7 mouse cellular contexts compared by ENCODE assay signal in genomic region chr13:38151069-38151588, GRCm38 (mm10). TPM values are rescaled to one million over a fixed set of nuclear protein-coding genes. Genes with fewer than 3 reads are reported as not detected.
DNase-seq lines count a peak whose midpoint lies in the region; ATAC-seq and TF ChIP-seq lines count a peak whose summit lies in the region.

Gene Dsp, plus strand, starts transcription at chr13:38151294.

- no peak within 1 kb of the TSS for H3K27ac ChIP-seq in ES-E14 (ENCODE audit: insufficient read depth, low read depth, low read length, poor library complexity, severe bottlenecking)
- H3K27ac ChIP-seq in forebrain, embryonic 14.5 days (ENCODE audit: low read depth, low read length), result no peak within 1 kb of the TSS
- H3K27ac ChIP-seq in hindbrain, embryonic 11.5 days (ENCODE audit: low read depth, low read length), result no peak within 1 kb of the TSS
- H3K27ac ChIP-seq in limb, embryonic 13.5 days, result no peak within 1 kb of the TSS
- H3K27ac ChIP-seq in midbrain, embryonic 12.5 days (replicated peaks), result no peak within 1 kb of the TSS
- peak within 1 kb of the TSS; percentile 79 for H3K27ac ChIP-seq in stomach, embryonic 16.5 days (ENCODE audit: low read length)

- DNase-seq in ES-E14 (ENCODE audit: low read depth, low spot score), result no peak
- peak; percentile 76 for DNase-seq in adrenal gland, adult 2 months
- peak; percentile 63 for DNase-seq in forebrain, embryonic 14.5 days (ENCODE audit: low spot score)
- peak; percentile 66 for DNase-seq in hindbrain, embryonic 11.5 days (ENCODE audit: low spot score)

- peaks cover 2% of the 10 kb centered on the region in 2 experiments; a peak in 1 of 4 replicates for H3K4me1 ChIP-seq in ES-E14 (ENCODE audit: control insufficient read depth in 2 of 2, insufficient read depth in 2 of 2, low read length in 2 of 2, poor library complexity in 1 of 2)
- H3K4me1 ChIP-seq in forebrain, embryonic 14.5 days (ENCODE audit: control insufficient read depth, insufficient read depth, low read length), result peaks cover 7% of the 10 kb centered on the region; the same call in 1 of the 2 replicates
- peaks cover 5% of the 10 kb centered on the region; the same call in 1 of the 2 replicates for H3K4me1 ChIP-seq in hindbrain, embryonic 11.5 days (replicated peaks; ENCODE audit: control insufficient read depth, insufficient read depth, low read length)
- peaks cover 21% of the 10 kb centered on the region for H3K4me1 ChIP-seq in limb, embryonic 13.5 days
- H3K4me1 ChIP-seq in midbrain, embryonic 12.5 days, result peaks cover 20% of the 10 kb centered on the region
- 0 out of 2 replicates have a peak, but pooled peaks cover 6% of the 10 kb centered on the region for H3K4me1 ChIP-seq in stomach, embryonic 16.5 days (ENCODE audit: control insufficient read depth, insufficient read depth, low read length)

- peaks cover 44% of the 10 kb centered on the region for H3K27me3 ChIP-seq in forebrain, embryonic 14.5 days (replicated peaks; ENCODE audit: control insufficient read depth, insufficient read depth, low read length)
- peaks cover 53% of the 10 kb centered on the region for H3K27me3 ChIP-seq in hindbrain, embryonic 11.5 days (ENCODE audit: control insufficient read depth, insufficient read depth, low read length)
- H3K27me3 ChIP-seq in limb, embryonic 13.5 days, result peaks cover 82% of the 10 kb centered on the region
- peaks cover 73% of the 10 kb centered on the region for H3K27me3 ChIP-seq in midbrain, embryonic 12.5 days
- peaks cover 7% of the 10 kb centered on the region; the same call in 1 of the 2 replicates for H3K27me3 ChIP-seq in stomach, embryonic 16.5 days (ENCODE audit: control insufficient read depth, insufficient read depth, low read length)

- WGBS in forebrain, embryonic 14.5 days, result under 1% methylated on average over 49 of the region's 58 CpGs
- under 1% methylated on average over 57 of the region's 58 CpGs for WGBS in hindbrain, embryonic 11.5 days
- WGBS in limb, embryonic 13.5 days, result under 1% methylated on average over 46 of the region's 58 CpGs
- 1% methylated on average over 57 of the region's 58 CpGs for WGBS in midbrain, embryonic 12.5 days
- whole genome bisulfite sequencing in stomach, embryonic 16.5 days, result under 1% methylated on average over 58 of the region's 58 CpGs

- peak within 1 kb of the TSS; percentile 71 for H3K9ac ChIP-seq in ES-E14 (ENCODE audit: insufficient read depth, low read depth, low read length, poor library complexity, severe bottlenecking)
- peak within 1 kb of the TSS; percentile 48; the same call in 1 of the 2 replicates for H3K9ac ChIP-seq in forebrain, embryonic 14.5 days (ENCODE audit: low read length)
- 0 out of 2 replicates have a peak within 1 kb of the TSS, but pooled peaks have one; percentile 23 for H3K9ac ChIP-seq in hindbrain, embryonic 11.5 days (ENCODE audit: low read depth, low read length)
- H3K9ac ChIP-seq in limb, embryonic 13.5 days, result peak within 1 kb of the TSS; percentile 60
- H3K9ac ChIP-seq in midbrain, embryonic 12.5 days (replicated peaks), result peak within 1 kb of the TSS; percentile 42; the same call in 1 of the 2 replicates
- H3K9ac ChIP-seq in stomach, embryonic 16.5 days (ENCODE audit: low read length), result peak within 1 kb of the TSS; percentile 84

- no peaks in the 10 kb centered on the region for H3K9me3 ChIP-seq in ES-E14 (ENCODE audit: control insufficient read depth, insufficient read depth, low read depth, low read length)
- no peaks in the 10 kb centered on the region for H3K9me3 ChIP-seq in forebrain, embryonic 14.5 days (replicated peaks; ENCODE audit: control insufficient read depth, low read length)
- H3K9me3 ChIP-seq in hindbrain, embryonic 11.5 days (ENCODE audit: control insufficient read depth, low read length), result no peaks in the 10 kb centered on the region
- no peaks in the 10 kb centered on the region for H3K9me3 ChIP-seq in limb, embryonic 13.5 days
- no peaks in the 10 kb centered on the region for H3K9me3 ChIP-seq in midbrain, embryonic 12.5 days
- H3K9me3 ChIP-seq in stomach, embryonic 16.5 days (replicated peaks; ENCODE audit: control insufficient read depth, low read length), result no peaks in the 10 kb centered on the region

- peak within 1 kb of the TSS; percentile 72 to 79 for H3K4me3 ChIP-seq in ES-E14 (ENCODE audit: insufficient read depth in 1 of 2, low read depth in 1 of 2, low read length in 2 of 2, poor library complexity in 1 of 2, severe bottlenecking in 1 of 2)
- H3K4me3 ChIP-seq in forebrain, embryonic 14.5 days (ENCODE audit: low read depth, low read length), result peak within 1 kb of the TSS; percentile 35
- peak within 1 kb of the TSS; percentile 38 for H3K4me3 ChIP-seq in hindbrain, embryonic 11.5 days (ENCODE audit: low read depth, low read length)
- H3K4me3 ChIP-seq in limb, embryonic 13.5 days, result peak within 1 kb of the TSS; percentile 51
- peak within 1 kb of the TSS; percentile 40 for H3K4me3 ChIP-seq in midbrain, embryonic 12.5 days
- H3K4me3 ChIP-seq in stomach, embryonic 16.5 days (replicated peaks; ENCODE audit: low read length), result peak within 1 kb of the TSS; percentile 47

- in situ Hi-C loops in ES-E14 (cut with MboI; ENCODE audit: low sequenced_read_pairs in 2 of 2, unreplicated experiment in 2 of 2), result no loop called here

- peak within 1 kb of the TSS; percentile 65 for H3K4me2 ChIP-seq in forebrain, embryonic 14.5 days (ENCODE audit: low read length)
- H3K4me2 ChIP-seq in hindbrain, embryonic 11.5 days (replicated peaks; ENCODE audit: low read depth, low read length), result peak within 1 kb of the TSS; percentile 57
- peak within 1 kb of the TSS; percentile 86 for H3K4me2 ChIP-seq in limb, embryonic 13.5 days (replicated peaks)
- peak within 1 kb of the TSS; percentile 69 for H3K4me2 ChIP-seq in midbrain, embryonic 12.5 days (replicated peaks)
- H3K4me2 ChIP-seq in stomach, embryonic 16.5 days (ENCODE audit: low read depth, low read length), result peak within 1 kb of the TSS; percentile 67

- H3K36me3 ChIP-seq in ES-E14 (ENCODE audit: control insufficient read depth, insufficient read depth, low read length, poor library complexity, severe bottlenecking), result no peaks in the 10 kb centered on the region
- H3K36me3 ChIP-seq in forebrain, embryonic 14.5 days (ENCODE audit: control insufficient read depth, insufficient read depth, low read length), result no peaks in the 10 kb centered on the region
- H3K36me3 ChIP-seq in hindbrain, embryonic 11.5 days (ENCODE audit: control insufficient read depth, insufficient read depth, low read length), result no peaks in the 10 kb centered on the region
- no peaks in the 10 kb centered on the region for H3K36me3 ChIP-seq in limb, embryonic 13.5 days
- no peaks in the 10 kb centered on the region for H3K36me3 ChIP-seq in midbrain, embryonic 12.5 days
- H3K36me3 ChIP-seq in stomach, embryonic 16.5 days (ENCODE audit: control insufficient read depth, insufficient read depth, low read length), result no peaks in the 10 kb centered on the region

- ATAC-seq in forebrain, embryonic 14.5 days, result peak; percentile 81
- ATAC-seq in hindbrain, embryonic 11.5 days (ENCODE audit: low FRiP score), result peak; percentile 43
- ATAC-seq in limb, embryonic 13.5 days (ENCODE audit: low FRiP score, low read depth), result peak; percentile 62
- peak; percentile 72 for ATAC-seq in midbrain, embryonic 12.5 days (ENCODE audit: low FRiP score, low read depth)
- peak; percentile 89 for ATAC-seq in stomach, embryonic 16.5 days (ENCODE audit: insufficient read depth, low FRiP score)

TF ChIP-seq in ES-E14, 5 proteins besides CTCF, POLR2A, EP300 and RAD21:
- no peak for TF ChIP-seq ZNF384 (IDR thresholded peaks at IDR 0.05; ENCODE audit: low read depth, low read length)
- TF ChIP-seq MAFK (IDR thresholded peaks at IDR 0.05; ENCODE audit: insufficient read depth, low read depth, low read length), result no peak
- no peak for TF ChIP-seq HCFC1 (IDR thresholded peaks at IDR 0.05; ENCODE audit: borderline replicate concordance, insufficient read depth, low read length)
- no peak for TF ChIP-seq CHD2 (IDR thresholded peaks at IDR 0.05; ENCODE audit: low read depth, low read length)
- no peak for TF ChIP-seq ZC3H11A (IDR thresholded peaks at IDR 0.05; ENCODE audit: borderline replicate concordance, low read depth, low read length)
TF ChIP-seq in ES-E14: peak in this region for 0.

RNA-seq across cellular contexts. Expression of gene Dsp, which starts in this region (rescaled TPM):
- 29.4 and 29.9 TPM in 2 replicates for total RNA-seq in ES-E14 (2012; rRNA removed)
- under 1 TPM; 0.59 to 0.75 TPM for total RNA-seq in adrenal gland, adult 2 months (2021)
- 0.27 and 0.85 TPM in 2 replicates for polyA plus RNA-seq in adrenal gland, adult 2 months (2012; rRNA removed)
- 0.20 and 0.27 TPM in 2 replicates for polyA plus RNA-seq in forebrain, embryonic 14.5 days (2014; fragmentation: Nextera tagmentation; extraction: Ambion mirVana)
- 1.1 and 1.7 TPM in 2 replicates for polyA plus RNA-seq in hindbrain, embryonic 11.5 days (2014; fragmentation: Nextera tagmentation; extraction: Ambion mirVana)
- polyA plus RNA-seq in limb, embryonic 13.5 days (2015; fragmentation: Nextera tagmentation; extraction: Ambion mirVana), result 7.3 and 7.7 TPM in 2 replicates
- polyA plus RNA-seq in midbrain, embryonic 12.5 days (2016; fragmentation: Nextera tagmentation; extraction: Ambion mirVana), result 0.51 and 0.66 TPM in 2 replicates
- polyA plus RNA-seq in stomach, embryonic 16.5 days (2015; fragmentation: Nextera tagmentation; extraction: Ambion mirVana), result 36.4 and 45.1 TPM in 2 replicates

Comparison
In these comparisons a context has a peak if more than half of its experiments do, and no peak if none do; other contexts are left out.
1. RNA of gene Dsp (total RNA-seq): 29.4 to 29.9 TPM in ES-E14; 0.59 to 0.75 TPM in adrenal gland, adult 2 months; every median in the first group is over 10 times any median in the second.
2. Peak in DNase-seq in adrenal gland, adult 2 months; RNA of the gene not detected or under 1 TPM.
3. Peak in DNase-seq, ATAC-seq, H3K4me3 ChIP-seq, H3K9ac ChIP-seq and H3K4me2 ChIP-seq in forebrain, embryonic 14.5 days; RNA of the gene not detected or under 1 TPM.
4. Peak in ATAC-seq, H3K4me3 ChIP-seq, H3K9ac ChIP-seq and H3K4me2 ChIP-seq in midbrain, embryonic 12.5 days; RNA of the gene not detected or under 1 TPM.
5. H3K9ac ChIP-seq: peak in every context shown above with its lines; median percentile 84 in stomach, embryonic 16.5 days; 71 in ES-E14; 60 in limb, embryonic 13.5 days; 48 in forebrain, embryonic 14.5 days; 42 in midbrain, embryonic 12.5 days; 23 in hindbrain, embryonic 11.5 days.
6. Peak in every context shown above with its lines, with median percentiles within 50 percentile points of each other: H3K4me3 ChIP-seq, ATAC-seq and H3K4me2 ChIP-seq.